Mouse (Mus musculus): Measurements from ENCODE around the gene Ssbp1.

The Ssbp1 gene

DNA sequence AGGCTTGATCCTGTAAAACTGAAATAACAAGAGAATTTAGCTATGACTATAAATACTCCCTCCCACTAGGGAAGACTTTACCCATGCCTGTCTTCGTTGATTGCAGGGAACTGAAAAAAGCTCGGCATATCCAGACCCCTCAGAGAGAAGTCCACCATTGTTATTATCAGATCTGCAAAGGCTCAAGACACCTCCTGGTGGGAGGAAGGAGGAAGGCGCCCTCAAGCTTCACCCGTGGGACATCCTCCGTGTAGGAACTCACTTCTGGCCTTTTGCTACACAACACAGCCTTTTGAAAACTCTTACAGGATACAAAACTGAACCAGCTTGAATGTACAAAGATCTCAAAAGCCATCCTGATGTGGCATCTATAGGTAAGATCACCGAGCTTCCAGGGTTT, 5.4 kb upstream of the Ssbp1 start:
- DNase-seq, result no peak

DNA sequence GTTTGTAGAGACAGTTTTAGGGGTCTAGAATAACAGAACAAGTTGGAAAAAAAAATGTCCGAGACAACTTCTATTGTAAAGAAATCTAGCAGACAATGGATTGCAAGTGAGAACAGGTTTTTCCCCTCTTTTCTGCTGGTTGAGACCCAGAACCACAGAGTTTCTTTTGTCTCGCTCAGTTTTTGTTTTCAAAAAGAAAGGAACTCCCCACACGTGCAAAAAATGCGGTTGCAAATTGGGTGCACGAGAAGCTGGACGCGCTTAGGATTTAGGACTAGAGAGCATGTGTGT, 513 bp downstream of the Ssbp1 start:
- no peak for DNase-seq

DNA sequence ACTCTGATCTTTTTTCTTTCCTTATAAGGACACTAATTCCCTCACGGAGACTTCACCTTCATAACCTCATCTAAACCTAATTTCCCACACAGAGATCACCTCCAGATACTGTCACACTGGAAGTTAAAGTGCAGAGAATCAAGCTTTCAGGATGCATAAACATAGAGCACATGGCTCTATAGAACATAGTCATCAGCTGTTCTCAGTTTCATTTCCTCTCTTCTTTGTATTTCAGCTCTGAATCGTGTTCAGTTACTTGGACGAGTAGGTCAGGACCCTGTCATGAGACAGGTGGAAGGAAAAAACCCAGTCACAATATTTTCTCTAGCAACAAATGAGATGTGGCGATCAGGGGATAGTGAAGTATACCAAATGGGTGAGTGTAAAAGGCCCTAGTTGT, 5.0 kb downstream of the Ssbp1 start:
- DNase-seq, result no peak

DNA sequence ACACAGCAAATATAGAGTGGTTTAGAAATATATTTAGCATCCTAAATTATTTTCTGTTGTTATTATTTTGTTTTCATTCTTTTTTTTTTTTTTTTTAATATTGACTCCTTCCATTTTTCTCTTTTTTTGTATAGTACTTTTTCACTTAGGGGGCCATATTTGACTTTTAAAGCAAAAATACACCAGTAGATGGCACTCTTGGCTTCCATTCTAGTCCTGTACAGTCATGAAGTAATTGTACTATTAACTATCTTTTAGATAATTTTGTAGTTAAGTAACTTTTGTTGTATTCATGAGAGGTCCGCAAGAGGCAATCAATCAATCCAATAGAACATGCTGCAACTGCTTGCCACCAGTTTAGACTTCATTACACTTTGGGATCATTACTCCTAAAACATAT, 8.6 kb downstream of the Ssbp1 start:
- no peak for DNase-seq

DNA sequence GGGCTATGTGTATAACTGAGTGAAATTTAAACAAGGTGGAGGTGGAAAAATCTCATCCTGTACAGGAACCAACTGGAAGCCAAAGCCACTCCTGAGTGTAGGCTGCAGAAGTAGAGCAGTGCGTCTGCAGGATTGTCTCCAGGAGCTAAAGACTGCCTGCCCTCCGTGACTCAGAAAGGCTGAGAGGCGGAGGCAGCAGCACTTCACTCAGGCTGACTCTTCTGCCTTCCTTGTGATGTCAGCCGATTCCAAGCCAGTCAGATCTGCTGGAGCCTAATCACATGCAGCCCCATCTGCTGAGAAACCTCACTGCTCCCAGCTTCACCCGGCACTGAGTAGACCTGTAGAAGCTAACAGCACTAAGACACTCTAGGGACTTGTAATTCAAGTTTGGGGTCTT, 11.2 kb downstream of the Ssbp1 start:
- no peak for DNase-seq

DNA sequence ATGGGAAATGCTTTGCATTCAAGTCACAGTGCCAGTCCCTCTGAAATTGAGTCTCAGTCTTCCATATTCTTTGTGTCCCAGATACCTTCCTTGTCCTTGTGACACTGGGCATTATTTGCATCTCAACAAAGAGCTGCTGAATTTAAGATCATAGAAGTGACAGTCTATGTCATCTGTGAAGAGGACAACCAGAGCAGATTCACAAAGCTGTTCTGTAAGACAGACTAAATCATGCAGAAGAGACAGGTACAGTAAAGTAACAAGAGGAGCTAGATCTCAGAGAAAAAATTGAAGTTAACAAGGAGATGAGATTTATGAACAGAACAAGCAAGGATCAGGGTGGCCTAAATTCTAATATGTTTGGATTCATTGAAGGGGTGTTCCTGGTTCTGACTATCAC, 19.8 kb downstream of the Ssbp1 start, which contains the start of gene Tas2r137:
Tas2r137 (plus strand) TSS at position 301 of the 400 bp plus-strand sequence.
- no peak for DNase-seq

DNA sequence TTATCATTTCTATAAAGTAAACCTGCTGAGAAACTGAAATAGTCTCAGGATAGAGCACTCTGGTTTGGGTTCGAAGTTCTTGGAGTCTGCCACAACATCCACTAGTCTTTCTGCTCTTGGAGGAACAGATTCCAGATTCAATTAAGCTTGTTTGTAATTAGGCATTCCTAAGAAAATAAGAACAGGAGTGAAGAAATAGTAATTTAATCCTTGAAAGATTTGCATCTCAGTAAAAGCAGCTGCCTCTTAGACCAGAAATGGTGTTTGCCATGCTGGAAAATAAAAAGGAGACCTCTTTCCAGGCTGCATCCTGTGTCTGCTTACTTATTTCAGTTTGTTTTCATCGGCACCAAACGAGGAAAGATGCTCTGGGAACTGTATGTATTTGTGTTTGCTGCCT, 22.1 kb downstream of the Ssbp1 start, which contains the start of gene Tas2r108:
Tas2r108 (plus strand) TSS at position 301 of the 400 bp plus-strand sequence.
- no peak for DNase-seq

DNA sequence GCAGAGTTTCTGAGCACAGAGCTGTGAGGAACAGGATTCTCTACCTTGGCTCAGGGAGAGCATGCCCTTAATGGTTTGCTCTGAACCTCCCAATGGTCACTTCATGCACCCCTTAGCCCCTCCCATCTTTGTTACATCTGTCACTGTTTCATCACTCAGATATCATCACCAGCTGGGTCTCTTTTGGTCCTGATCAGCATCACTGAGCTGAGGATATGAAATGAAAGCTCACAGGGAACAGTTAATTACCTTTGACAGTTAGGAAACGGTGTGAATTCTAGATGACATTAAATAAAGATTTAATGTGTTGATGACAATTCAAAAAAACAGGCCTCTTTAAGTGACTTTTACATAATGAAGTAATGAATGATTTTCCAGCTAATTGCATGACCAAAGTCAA, 48.3 kb downstream of the Ssbp1 start, which contains the start of gene Prss37:
Prss37 (minus strand) TSS at position 101 of the 400 bp plus-strand sequence.
- no peak for DNase-seq

Data from thymus, adult 18-20 months (tissue).